Mouse (Mus musculus): ENCODE data around the gene Rnaseh2a. TPM values are rescaled to one million over a fixed set of nuclear protein-coding genes. Genes with fewer than 3 reads are reported as not detected.

Rnaseh2a gene
- polyA plus RNA-seq, 1 experiment from 2014 or later: 121 TPM

- no peak overlapping the region for H3K27ac ChIP-seq (ENCODE audit: low read depth, low read length)
- H3K36me3 ChIP-seq (ENCODE audit: control insufficient read depth, insufficient read depth, low read length): no peaks in the 10 kb centered on the region
- H3K4me1 ChIP-seq (ENCODE audit: control insufficient read depth, insufficient read depth, low read length): peaks cover 25% of the 10 kb centered on the region
- H3K4me2 ChIP-seq: peak overlapping the region; percentile 95
- no peaks in the 10 kb centered on the region for H3K9me3 ChIP-seq (ENCODE audit: control insufficient read depth, low read length)
- 44% methylated on average over 8 of the region's 8 CpGs for WGBS
- no peak overlapping the region; the same call in 1 of the 2 replicates for H3K9ac ChIP-seq (ENCODE audit: low read length)
- peaks cover 8% of the 10 kb centered on the region for H3K27me3 ChIP-seq (ENCODE audit: control insufficient read depth, insufficient read depth, low read length)
- no peak for ATAC-seq (ENCODE audit: low FRiP score)
- DNase-seq (ENCODE audit: low spot score, missing footprints): no peak
- peak overlapping the region; percentile 44; the same call in 1 of the 2 replicates for H3K4me3 ChIP-seq (ENCODE audit: low read depth, low read length)
These were observed 16.9 kb upstream of the Rnaseh2a start for GRCm38 (mm10) chr8:84986379-84986945.

DNA sequence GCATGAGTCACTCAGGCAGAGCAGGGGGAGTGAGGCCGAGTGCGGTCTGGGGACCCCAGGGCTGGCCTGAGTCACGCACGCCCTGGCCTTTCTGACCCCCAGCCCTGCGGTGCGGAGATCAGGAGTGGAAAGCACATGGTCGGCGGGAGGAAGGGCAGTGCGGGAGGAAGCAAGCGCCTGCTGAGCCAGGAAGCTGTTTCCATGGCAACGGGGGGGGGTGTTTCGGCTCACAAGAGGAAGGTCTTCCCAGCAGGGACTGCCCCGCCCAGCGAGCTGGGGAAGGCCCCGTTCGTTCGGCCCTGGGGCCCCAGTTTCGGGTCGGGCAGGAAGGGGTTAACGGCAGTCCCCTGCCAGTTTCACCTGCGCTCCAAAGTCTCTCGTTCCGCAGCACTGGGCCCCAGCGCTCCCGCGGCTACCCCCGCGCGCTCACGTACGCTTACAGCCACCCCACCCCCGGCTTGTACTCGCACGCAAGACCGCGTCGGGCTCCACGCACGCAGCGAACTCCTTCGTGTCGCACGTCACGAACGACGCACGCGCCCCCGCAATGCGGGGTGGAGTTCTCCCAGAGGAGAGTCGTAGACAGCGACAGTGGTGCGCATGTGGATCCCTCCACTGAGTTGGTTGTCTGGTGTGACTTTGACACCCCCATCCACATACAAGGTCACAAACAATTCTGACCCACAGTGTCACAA, 16.3 kb upstream of the Rnaseh2a start:
- DNase-seq (ENCODE audit: low spot score, missing footprints) (peak; percentile 97), ATAC-seq (ENCODE audit: low FRiP score) (peak; percentile 20)
- Histone ChIP-seq H3K4me3 (ENCODE audit: low read depth, low read length) (peak overlapping the region; percentile 44), H3K36me3 (ENCODE audit: control insufficient read depth, insufficient read depth, low read length) (no peaks in the 10 kb centered on the region), H3K4me1 (ENCODE audit: control insufficient read depth, insufficient read depth, low read length) (peaks cover 25% of the 10 kb centered on the region), H3K9ac (ENCODE audit: low read length) (peak overlapping the region; percentile 64), H3K27me3 (ENCODE audit: control insufficient read depth, insufficient read depth, low read length) (peaks cover 11% of the 10 kb centered on the region), H3K4me2 (peak overlapping the region; percentile 95), H3K27ac (ENCODE audit: low read depth, low read length) (no peak overlapping the region), H3K9me3 (ENCODE audit: control insufficient read depth, low read length) (no peaks in the 10 kb centered on the region)
- under 1% methylated on average over 53 of the region's 53 CpGs for WGBS

DNA sequence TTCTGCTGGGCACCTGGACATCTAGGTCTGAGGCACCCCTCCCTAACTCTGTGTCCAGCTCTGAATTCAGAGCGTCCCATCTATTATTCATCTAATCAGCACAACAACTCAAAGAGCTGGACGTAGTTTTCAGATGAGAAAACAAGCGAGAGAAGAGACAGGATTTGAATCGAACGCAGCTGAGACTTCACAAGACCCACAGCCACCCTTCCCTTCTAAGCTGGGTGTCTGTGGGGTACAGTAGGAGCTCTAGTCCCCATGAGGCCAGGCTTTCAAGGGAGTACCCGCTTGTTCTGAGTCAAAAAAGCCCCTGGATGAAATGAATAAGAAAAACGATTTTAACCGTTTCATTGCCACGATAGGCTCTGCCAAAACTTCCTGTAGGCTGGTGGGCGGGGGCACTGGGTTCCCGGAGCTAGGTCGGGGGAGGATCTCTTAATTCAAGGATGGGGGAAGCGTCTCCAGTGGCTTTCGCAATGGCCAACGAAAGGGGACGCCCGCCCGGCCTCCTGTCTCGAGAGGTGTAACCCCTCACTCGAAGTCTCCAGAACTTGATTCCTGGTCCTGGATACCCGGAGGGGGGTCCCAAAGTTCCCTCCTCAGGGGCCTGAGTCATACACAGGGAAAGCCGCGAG, 15.6 kb upstream of the Rnaseh2a start:
- ATAC-seq (ENCODE audit: low FRiP score) (no peak), DNase-seq (ENCODE audit: low spot score, missing footprints) (peak; percentile 84)
- WGBS: 0% methylated on average over 23 of the region's 23 CpGs

DNA sequence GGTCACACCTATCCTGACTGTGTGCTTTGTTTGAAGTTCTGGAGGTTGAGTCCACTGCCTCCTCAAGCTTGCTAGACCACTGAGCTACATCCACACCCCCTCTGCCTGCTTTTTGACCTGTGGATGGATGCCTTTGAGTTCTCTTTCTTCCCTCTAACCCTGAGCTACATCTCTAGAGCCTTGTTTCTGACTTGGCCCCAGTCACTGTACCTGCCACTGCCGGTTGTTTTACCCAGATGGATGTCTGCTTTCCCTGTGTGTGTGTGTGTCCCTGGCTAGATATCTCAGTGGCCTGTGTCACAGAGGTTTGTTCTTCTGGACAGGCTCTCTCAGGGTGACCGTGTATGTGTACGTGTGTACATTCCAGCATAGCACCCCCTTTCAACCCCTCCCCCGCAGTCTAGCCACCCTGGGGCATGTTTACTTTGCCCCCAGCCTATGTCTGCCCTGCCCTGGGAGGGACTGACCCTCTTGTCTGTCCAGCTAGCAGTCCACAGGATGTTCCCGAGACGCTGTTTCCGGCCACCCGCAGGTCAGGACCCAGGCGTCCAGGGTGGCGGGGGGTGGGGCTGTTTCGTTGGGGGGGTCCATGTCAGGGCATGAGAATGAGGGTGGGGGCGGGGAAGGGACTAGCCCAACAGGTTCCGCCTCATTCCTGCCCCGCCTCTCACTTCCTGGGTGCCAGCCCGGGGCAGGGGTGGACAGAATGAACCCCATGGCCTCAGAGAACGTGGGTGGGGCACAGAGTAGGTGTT, 14.9 kb upstream of the Rnaseh2a start:
- Histone ChIP-seq H3K36me3 (ENCODE audit: control insufficient read depth, insufficient read depth, low read length) (no peaks in the 10 kb centered on the region), H3K4me3 (ENCODE audit: low read depth, low read length) (no peak overlapping the region), H3K27ac (ENCODE audit: low read depth, low read length) (no peak overlapping the region), H3K4me2 (peak overlapping the region; percentile 95), H3K9me3 (ENCODE audit: control insufficient read depth, low read length) (no peaks in the 10 kb centered on the region), H3K9ac (ENCODE audit: low read length) (peak overlapping the region; percentile 64; the same call in 1 of the 2 replicates), H3K27me3 (ENCODE audit: control insufficient read depth, insufficient read depth, low read length) (peaks cover 17% of the 10 kb centered on the region), H3K4me1 (ENCODE audit: control insufficient read depth, insufficient read depth, low read length) (peaks cover 26% of the 10 kb centered on the region)
- no peak for ATAC-seq (ENCODE audit: low FRiP score)
- 15% methylated on average over 16 of the region's 16 CpGs for WGBS
- peak; percentile 64 for DNase-seq (ENCODE audit: low spot score, missing footprints)

More for the DNA sequence above, 15.6 kb upstream of the Rnaseh2a start:
- no peaks in the 10 kb centered on the region for H3K9me3 ChIP-seq (ENCODE audit: control insufficient read depth, low read length)
- H3K9ac ChIP-seq (ENCODE audit: low read length): peak overlapping the region; percentile 64
- H3K27me3 ChIP-seq (ENCODE audit: control insufficient read depth, insufficient read depth, low read length): peaks cover 13% of the 10 kb centered on the region
- H3K27ac ChIP-seq (ENCODE audit: low read depth, low read length): no peak overlapping the region
- H3K4me3 ChIP-seq (ENCODE audit: low read depth, low read length): peak overlapping the region; percentile 44
- H3K36me3 ChIP-seq (ENCODE audit: control insufficient read depth, insufficient read depth, low read length): no peaks in the 10 kb centered on the region
- H3K4me1 ChIP-seq (ENCODE audit: control insufficient read depth, insufficient read depth, low read length): peaks cover 22% of the 10 kb centered on the region
- peak overlapping the region; percentile 95 for H3K4me2 ChIP-seq

DNA sequence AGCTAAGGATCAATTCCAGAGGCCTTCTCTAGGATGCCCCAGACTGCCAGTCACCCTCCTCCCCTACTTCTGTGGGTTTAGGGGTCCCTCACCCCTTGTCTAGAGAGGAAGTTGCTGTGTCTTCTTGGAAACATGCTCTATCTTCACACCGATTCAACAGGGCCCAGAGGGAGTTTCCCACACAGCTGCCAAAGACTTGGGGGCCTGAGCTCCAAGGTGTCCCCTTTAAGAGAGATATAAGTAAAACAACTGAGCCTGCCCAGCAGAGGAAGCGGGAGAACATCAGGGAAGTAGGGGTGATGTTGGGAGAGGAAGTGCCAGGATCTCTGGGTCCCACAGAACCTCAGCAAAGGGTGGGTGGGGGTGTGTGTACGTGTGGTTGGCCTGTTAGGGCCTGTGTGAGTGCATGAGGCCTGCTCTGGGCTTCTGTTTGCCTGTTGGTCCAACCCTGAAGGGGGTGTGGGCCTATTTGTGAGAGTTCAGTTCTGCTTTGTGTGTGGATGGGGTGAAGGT, 13.0 kb upstream of the Rnaseh2a start:
- ATAC-seq (ENCODE audit: low FRiP score) (no peak), DNase-seq (ENCODE audit: low spot score, missing footprints) (peak; percentile 61)
- Histone ChIP-seq H3K4me2 (no peak overlapping the region), H3K9ac (ENCODE audit: low read length) (no peak overlapping the region), H3K36me3 (ENCODE audit: control insufficient read depth, insufficient read depth, low read length) (no peaks in the 10 kb centered on the region), H3K9me3 (ENCODE audit: control insufficient read depth, low read length) (no peaks in the 10 kb centered on the region), H3K27ac (ENCODE audit: low read depth, low read length) (no peak overlapping the region), H3K4me1 (ENCODE audit: control insufficient read depth, insufficient read depth, low read length) (peaks cover 41% of the 10 kb centered on the region), H3K27me3 (ENCODE audit: control insufficient read depth, insufficient read depth, low read length) (peaks cover 36% of the 10 kb centered on the region), H3K4me3 (ENCODE audit: low read depth, low read length) (no peak overlapping the region)
- 63% methylated on average over 3 of the region's 3 CpGs for WGBS

GRCm38 (mm10) chr8:84981644-84982498, 12.3 kb upstream of the Rnaseh2a start:
- WGBS: 84% methylated on average over 15 of the region's 15 CpGs

GRCm38 (mm10) chr8:84980622-84981358, 11.2 kb upstream of the Rnaseh2a start:
- 39% methylated on average over 11 of the region's 11 CpGs for WGBS
- H3K27me3 ChIP-seq (ENCODE audit: control insufficient read depth, insufficient read depth, low read length): peaks cover 38% of the 10 kb centered on the region
- peaks cover 54% of the 10 kb centered on the region for H3K4me1 ChIP-seq (ENCODE audit: control insufficient read depth, insufficient read depth, low read length)
- H3K36me3 ChIP-seq (ENCODE audit: control insufficient read depth, insufficient read depth, low read length): no peaks in the 10 kb centered on the region
- H3K27ac ChIP-seq (ENCODE audit: low read depth, low read length): no peak overlapping the region
- no peak overlapping the region for H3K4me3 ChIP-seq (ENCODE audit: low read depth, low read length)
- ATAC-seq (ENCODE audit: low FRiP score): no peak
- no peaks in the 10 kb centered on the region for H3K9me3 ChIP-seq (ENCODE audit: control insufficient read depth, low read length)
- no peak overlapping the region for H3K4me2 ChIP-seq
- peak; percentile 92 for DNase-seq (ENCODE audit: low spot score, missing footprints)
- no peak overlapping the region for H3K9ac ChIP-seq (ENCODE audit: low read length)

More at GRCm38 (mm10) chr8:84981644-84982498, 12.3 kb upstream of the Rnaseh2a start:
- Histone ChIP-seq H3K27me3 (ENCODE audit: control insufficient read depth, insufficient read depth, low read length) (peaks cover 43% of the 10 kb centered on the region), H3K36me3 (ENCODE audit: control insufficient read depth, insufficient read depth, low read length) (no peaks in the 10 kb centered on the region), H3K9ac (ENCODE audit: low read length) (no peak overlapping the region), H3K4me2 (no peak overlapping the region), H3K4me3 (ENCODE audit: low read depth, low read length) (no peak overlapping the region), H3K27ac (ENCODE audit: low read depth, low read length) (no peak overlapping the region), H3K4me1 (ENCODE audit: control insufficient read depth, insufficient read depth, low read length) (peaks cover 48% of the 10 kb centered on the region), H3K9me3 (ENCODE audit: control insufficient read depth, low read length) (no peaks in the 10 kb centered on the region)
- DNase-seq (ENCODE audit: low spot score, missing footprints): peak; percentile 81
- no peak for ATAC-seq (ENCODE audit: low FRiP score)
